16 mouse cellular contexts compared by ENCODE assay signal in genomic region chr6:53619676-53620075, GRCm38 (mm10).
"Had no signal": no experiment of that assay in that cellular context is flagged by ENCODE, and none has a peak within 500 bp of the region (broad histone marks: within the 10 kb centered on the region; RNA-seq: fewer than 3 reads in every experiment).

No protein-coding gene starts in this region.

- H3K4me1 ChIP-seq: stomach, embryonic 15.5 days had no signal

- DNase-seq: lung, adult 18-20 months; lung, embryonic 14.5 days; lung, postnatal 10 days; lung, postnatal 4 days; midbrain, embryonic 14.5 days; right cerebral cortex, postnatal 14 days; thymus, adult 2 months; thymus, postnatal 25 days; thymus, postnatal 4 days had no signal

- H3K4me3 ChIP-seq: midbrain, embryonic 10.5 days; midbrain, embryonic 12.5 days; myocyte; neural tube, embryonic 13.5 days; stomach, embryonic 15.5 days had no signal

- ATAC-seq: midbrain, embryonic 16.5 days had no signal

- H3K36me3 ChIP-seq: midbrain, embryonic 10.5 days; midbrain, embryonic 12.5 days; neural tube, embryonic 13.5 days; stomach, embryonic 15.5 days had no signal

- H3K9ac ChIP-seq: lung, embryonic 14.5 days; midbrain, embryonic 12.5 days; neural tube, embryonic 13.5 days; stomach, embryonic 15.5 days had no signal

- H3K27me3 ChIP-seq: neural tube, embryonic 13.5 days; stomach, embryonic 15.5 days had no signal

- H3K9me3 ChIP-seq: midbrain, embryonic 10.5 days; midbrain, embryonic 12.5 days; neural tube, embryonic 13.5 days; stomach, embryonic 15.5 days had no signal

- H3K27ac ChIP-seq: midbrain, embryonic 10.5 days; midbrain, embryonic 12.5 days; neural tube, embryonic 13.5 days; stomach, embryonic 15.5 days; stomach, postnatal 0 days had no signal

- H3K4me2 ChIP-seq: lung, embryonic 14.5 days; midbrain, embryonic 12.5 days; neural tube, embryonic 13.5 days; stomach, embryonic 15.5 days had no signal
